In the genomic region with DNA sequence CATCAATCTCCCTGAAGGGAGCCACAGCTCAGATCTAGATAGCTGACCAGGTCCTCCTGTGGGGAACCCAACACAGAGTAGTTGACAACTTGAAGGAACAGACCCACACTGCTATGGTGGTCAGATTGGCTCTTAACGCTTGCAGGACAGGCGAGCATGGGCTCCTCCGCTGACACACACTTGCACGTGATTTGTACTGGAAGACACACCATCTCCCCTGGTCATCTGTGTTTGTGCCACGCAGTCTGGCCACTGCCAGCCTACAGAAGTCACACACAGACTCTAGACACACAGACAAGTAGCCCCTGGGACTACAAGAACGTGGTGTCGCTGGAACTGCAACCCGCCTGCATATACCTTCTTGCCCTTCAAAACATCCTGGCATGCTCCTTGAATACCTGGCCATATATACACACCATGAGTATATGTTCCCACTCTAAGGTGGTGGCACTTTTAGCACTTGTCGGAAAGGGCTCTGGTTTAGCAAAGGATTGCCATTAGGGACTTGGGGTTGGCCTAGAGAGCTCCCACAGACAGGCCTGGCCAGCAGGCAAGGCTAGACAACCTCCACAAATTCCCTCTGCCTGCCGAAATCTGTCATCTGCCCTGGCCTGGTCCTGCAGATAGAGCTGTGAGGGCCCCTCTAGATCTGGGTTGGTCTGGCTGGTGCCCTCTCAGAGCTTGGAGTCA, we compare ENCODE assay signal across 8 mouse cellular contexts. TPM values are rescaled to one million over a fixed set of nuclear protein-coding genes. Genes with fewer than 3 reads are reported as not detected.
A peak's percentile ranks its signal among the peaks of the same experiment; 100 is the strongest.
DNase-seq lines count a peak whose midpoint lies in the region; ATAC-seq and TF ChIP-seq lines count a peak whose summit lies in the region.

No protein-coding gene starts in this region.

- H3K4me3 ChIP-seq in heart, embryonic 12.5 days: peak overlapping the region; percentile 90
- H3K4me3 ChIP-seq in bone marrow, adult 2 months (replicated peaks; ENCODE audit: control insufficient read depth, low read depth, low read length): peak overlapping the region; percentile 64
- peak overlapping the region; percentile 56 for H3K4me3 ChIP-seq in hindbrain, embryonic 10.5 days
- H3K4me3 ChIP-seq in midbrain, embryonic 10.5 days: peak overlapping the region; percentile 60

- peaks cover 26% of the 10 kb centered on the region for H3K4me1 ChIP-seq in heart, embryonic 12.5 days (replicated peaks)
- H3K4me1 ChIP-seq in bone marrow, adult 2 months (ENCODE audit: control insufficient read depth, insufficient read depth, low read length): peaks cover 3% of the 10 kb centered on the region; the same call in 1 of the 2 replicates
- peaks cover 19% of the 10 kb centered on the region; the same call in 1 of the 2 replicates for H3K4me1 ChIP-seq in hindbrain, embryonic 10.5 days (replicated peaks)
- H3K4me1 ChIP-seq in midbrain, embryonic 10.5 days: peaks cover 23% of the 10 kb centered on the region

- no peak for TF ChIP-seq POLR2A in bone marrow, adult 2 months (IDR thresholded peaks at IDR 0.05; ENCODE audit: borderline replicate concordance, control insufficient read depth, low read depth, low read length)

- no peaks in the 10 kb centered on the region for H3K9me3 ChIP-seq in heart, embryonic 12.5 days (replicated peaks)
- no peaks in the 10 kb centered on the region for H3K9me3 ChIP-seq in hindbrain, embryonic 10.5 days
- H3K9me3 ChIP-seq in midbrain, embryonic 10.5 days (replicated peaks): no peaks in the 10 kb centered on the region

- peak overlapping the region; percentile 91 for H3K9ac ChIP-seq in heart, embryonic 12.5 days

- no peak for ATAC-seq in heart, embryonic 12.5 days (ENCODE audit: insufficient number of reproducible peaks, low FRiP score)

- no peak for DNase-seq in heart, postnatal 14 days
- peak; percentile 24 for DNase-seq in hindbrain, embryonic 10.5 days (ENCODE audit: low spot score)
- DNase-seq in midbrain, embryonic 10.5 days (ENCODE audit: low spot score): no peak
- DNase-seq in adrenal gland, postnatal 25 days: no peak
- DNase-seq in left cerebral cortex, postnatal 4 days: no peak
- DNase-seq in urinary bladder, postnatal 36 days (ENCODE audit: low spot score in 2 of 2): no peak

- peaks cover 4% of the 10 kb centered on the region; the same call in 1 of the 2 replicates for H3K36me3 ChIP-seq in heart, embryonic 12.5 days
- H3K36me3 ChIP-seq in hindbrain, embryonic 10.5 days: no peaks in the 10 kb centered on the region
- no peaks in the 10 kb centered on the region for H3K36me3 ChIP-seq in midbrain, embryonic 10.5 days

- peaks cover 87% of the 10 kb centered on the region for H3K27me3 ChIP-seq in heart, embryonic 12.5 days (replicated peaks)
- peaks cover 98% of the 10 kb centered on the region for H3K27me3 ChIP-seq in hindbrain, embryonic 10.5 days (ENCODE audit: insufficient read depth, poor library complexity, severe bottlenecking)
- peaks cover 98% of the 10 kb centered on the region for H3K27me3 ChIP-seq in midbrain, embryonic 10.5 days (ENCODE audit: low read depth, poor library complexity, severe bottlenecking)

- intact Hi-C loops in heart, postnatal 14 days (cut with DNase I): loop anchor here (2.0 to 5.0 kb wide), 2 partner anchors 14 to 36 kb away; no protein-coding TSS in a partner anchor
- intact Hi-C loops in left cerebral cortex, postnatal 4 days (cut with DNase I): no loop called here

- H3K27ac ChIP-seq in heart, embryonic 12.5 days (ENCODE audit: poor library complexity, severe bottlenecking): no peak overlapping the region
- H3K27ac ChIP-seq in bone marrow, adult 2 months (ENCODE audit: control insufficient read depth, insufficient read depth, low read depth, low read length, poor library complexity): peak overlapping the region; percentile 49; the same call in 1 of the 2 replicates
- no peak overlapping the region for H3K27ac ChIP-seq in hindbrain, embryonic 10.5 days
- H3K27ac ChIP-seq in midbrain, embryonic 10.5 days (replicated peaks): no peak overlapping the region

- TF ChIP-seq CTCF in bone marrow, adult 2 months (IDR thresholded peaks at IDR 0.05; ENCODE audit: control insufficient read depth, insufficient read depth, low read length): 0 out of 2 replicates have a peak, but pooled peaks have one; percentile 3

- H3K4me2 ChIP-seq in heart, embryonic 12.5 days: peak overlapping the region; percentile 96

- 48% methylated on average over 10 of the region's 10 CpGs for WGBS in heart, embryonic 12.5 days
- WGBS in bone marrow, adult 2 months: 80% methylated on average over 10 of the region's 10 CpGs
- WGBS in hindbrain, embryonic 10.5 days: 37% methylated on average over 10 of the region's 10 CpGs
- WGBS in midbrain, embryonic 10.5 days: 30% methylated on average over 10 of the region's 10 CpGs

RNA-seq across cellular contexts. Expression of a gene that starts 1.6 kb away (rescaled TPM):
- polyA plus RNA-seq in heart, embryonic 12.5 days (2016; fragmentation: Nextera tagmentation; extraction: Ambion mirVana): 9.2 and 10.9 TPM in 2 replicates
- 100 to 1,000 TPM; 276 to 280 TPM for total RNA-seq in heart, postnatal 14 days (2021)
- polyA plus RNA-seq in bone marrow, adult 2 months (2011; ENCODE audit: insufficient read depth, insufficient read length, low replicate concordance, missing spikeins): 20.6 and 23.7 TPM in 2 replicates
- polyA plus RNA-seq in hindbrain, embryonic 10.5 days (2016; fragmentation: Nextera tagmentation; extraction: Ambion mirVana): 0.07 and 0.29 TPM in 2 replicates
- 0.49 and 1.2 TPM in 2 replicates for polyA plus RNA-seq in midbrain, embryonic 10.5 days (2016; fragmentation: Nextera tagmentation; extraction: Ambion mirVana)
- 87.7 and 111 TPM in 2 replicates for total RNA-seq in adrenal gland, postnatal 25 days (2021)
- total RNA-seq in left cerebral cortex, postnatal 4 days (2021): 100 to 1,000 TPM; 674 to 782 TPM

RNA-seq across cellular contexts. Expression of a gene that starts 24.0 kb away (rescaled TPM):
- polyA plus RNA-seq in heart, embryonic 12.5 days (2016; fragmentation: Nextera tagmentation; extraction: Ambion mirVana): 4.6 and 6.2 TPM in 2 replicates
- 1 to 10 TPM; 6.1 to 6.4 TPM for total RNA-seq in heart, postnatal 14 days (2021)
- polyA plus RNA-seq in bone marrow, adult 2 months (2011; ENCODE audit: insufficient read depth, insufficient read length, low replicate concordance, missing spikeins): 2.2 and 3.3 TPM in 2 replicates
- polyA plus RNA-seq in hindbrain, embryonic 10.5 days (2016; fragmentation: Nextera tagmentation; extraction: Ambion mirVana): 3.8 and 5.5 TPM in 2 replicates
- polyA plus RNA-seq in midbrain, embryonic 10.5 days (2016; fragmentation: Nextera tagmentation; extraction: Ambion mirVana): 2.9 and 5.3 TPM in 2 replicates
- total RNA-seq in adrenal gland, postnatal 25 days (2021): 11.2 and 11.6 TPM in 2 replicates
- 1 to 10 TPM; 4.9 to 5.5 TPM for total RNA-seq in left cerebral cortex, postnatal 4 days (2021)

RNA-seq across cellular contexts. Expression of a gene that starts 32.7 kb away (rescaled TPM):
- polyA plus RNA-seq in heart, embryonic 12.5 days (2016; fragmentation: Nextera tagmentation; extraction: Ambion mirVana): 50.9 and 52.1 TPM in 2 replicates
- 10 to 100 TPM; 23.0 to 25.0 TPM for total RNA-seq in heart, postnatal 14 days (2021)
- 9.2 and 20.5 TPM in 2 replicates for polyA plus RNA-seq in bone marrow, adult 2 months (2011; ENCODE audit: insufficient read depth, insufficient read length, low replicate concordance, missing spikeins)
- 43.7 and 45.8 TPM in 2 replicates for polyA plus RNA-seq in hindbrain, embryonic 10.5 days (2016; fragmentation: Nextera tagmentation; extraction: Ambion mirVana)
- polyA plus RNA-seq in midbrain, embryonic 10.5 days (2016; fragmentation: Nextera tagmentation; extraction: Ambion mirVana): 46.3 and 47.2 TPM in 2 replicates
- 55.1 and 59.9 TPM in 2 replicates for total RNA-seq in adrenal gland, postnatal 25 days (2021)
- total RNA-seq in left cerebral cortex, postnatal 4 days (2021): 10 to 100 TPM; 18.4 to 18.9 TPM

RNA-seq across cellular contexts. Expression of a gene that starts 41.9 kb away (rescaled TPM):
- polyA plus RNA-seq in heart, embryonic 12.5 days (2016; fragmentation: Nextera tagmentation; extraction: Ambion mirVana): 129 and 131 TPM in 2 replicates
- 10 to 100 TPM; 78.9 to 79.9 TPM for total RNA-seq in heart, postnatal 14 days (2021)
- polyA plus RNA-seq in bone marrow, adult 2 months (2011; ENCODE audit: insufficient read depth, insufficient read length, low replicate concordance, missing spikeins): 169 and 222 TPM in 2 replicates
- polyA plus RNA-seq in hindbrain, embryonic 10.5 days (2016; fragmentation: Nextera tagmentation; extraction: Ambion mirVana): 115 TPM in 2 replicates
- polyA plus RNA-seq in midbrain, embryonic 10.5 days (2016; fragmentation: Nextera tagmentation; extraction: Ambion mirVana): 124 and 131 TPM in 2 replicates
- 116 and 120 TPM in 2 replicates for total RNA-seq in adrenal gland, postnatal 25 days (2021)
- 10 to 100 TPM; 44.1 to 49.7 TPM for total RNA-seq in left cerebral cortex, postnatal 4 days (2021)

RNA-seq across cellular contexts. Expression of a gene that starts 48.1 kb away (rescaled TPM):
- polyA plus RNA-seq in heart, embryonic 12.5 days (2016; fragmentation: Nextera tagmentation; extraction: Ambion mirVana): 747 and 767 TPM in 2 replicates
- total RNA-seq in heart, postnatal 14 days (2021): 100 to 1,000 TPM; 262 to 331 TPM
- polyA plus RNA-seq in bone marrow, adult 2 months (2011; ENCODE audit: insufficient read depth, insufficient read length, low replicate concordance, missing spikeins): 342 and 475 TPM in 2 replicates
- 783 and 812 TPM in 2 replicates for polyA plus RNA-seq in hindbrain, embryonic 10.5 days (2016; fragmentation: Nextera tagmentation; extraction: Ambion mirVana)
- polyA plus RNA-seq in midbrain, embryonic 10.5 days (2016; fragmentation: Nextera tagmentation; extraction: Ambion mirVana): 723 and 798 TPM in 2 replicates
- total RNA-seq in adrenal gland, postnatal 25 days (2021): 489 and 566 TPM in 2 replicates
- 100 to 1,000 TPM; 528 to 548 TPM for total RNA-seq in left cerebral cortex, postnatal 4 days (2021)
